Mouse (Mus musculus) stomach, postnatal 0 days (tissue): ENCODE measurements around the gene Ankrd1.

ENCODE experiments used
- CTCF ChIP-seq: IDR thresholded peaks from 2 replicates; pipeline ENCODE4 v1.5.1; 2016; ENCODE audit warnings: antibody characterized with exemption, low read depth, mild to moderate bottlenecking, moderate library complexity
- EP300 ChIP-seq: optimal IDR thresholded peaks from 2 replicates; pipeline ENCODE3; 2016; ENCODE audit warnings: antibody characterized with exemption

GRCm38 (mm10) chr19:36128440-36128839, 8.5 kb upstream of the Ankrd1 start:
- no peak for TF ChIP-seq CTCF
- TF ChIP-seq EP300: no peak
